Mouse (Mus musculus) granulocyte monocyte progenitor cell, adult 5-6 weeks (primary cell): ENCODE results near the gene Socs3. TPM values are rescaled to one million over a fixed set of nuclear protein-coding genes. Genes with fewer than 3 reads are reported as not detected.

Experiments used
- ATAC-seq: replicated peaks from 2 replicates; pipeline ENCODE4 v1.8.0; 2016; ENCODE audit warnings: mild to moderate bottlenecking, moderate TSS enrichment, inconsistent platforms; ENCODE audit not compliant: poor library complexity, severe bottlenecking
- total RNA-seq, 2 experiments: library from RNA; stranded (forward) in 1 of 2; stranded (reverse) in 1 of 2; fragments of 200-712, 200-1000 nt in 1 of 2; fragments of >200 nt in 1 of 2; fragmentation: Nextera tagmentation in 1 of 2; gene quantifications; 2 replicates each; pipeline ENCODE4 v1.2.3; 2014 to 2017

Socs3 gene
- total RNA-seq, 2 experiments from 2014 or later: 2.2 TPM; not detected in 1

DNA sequence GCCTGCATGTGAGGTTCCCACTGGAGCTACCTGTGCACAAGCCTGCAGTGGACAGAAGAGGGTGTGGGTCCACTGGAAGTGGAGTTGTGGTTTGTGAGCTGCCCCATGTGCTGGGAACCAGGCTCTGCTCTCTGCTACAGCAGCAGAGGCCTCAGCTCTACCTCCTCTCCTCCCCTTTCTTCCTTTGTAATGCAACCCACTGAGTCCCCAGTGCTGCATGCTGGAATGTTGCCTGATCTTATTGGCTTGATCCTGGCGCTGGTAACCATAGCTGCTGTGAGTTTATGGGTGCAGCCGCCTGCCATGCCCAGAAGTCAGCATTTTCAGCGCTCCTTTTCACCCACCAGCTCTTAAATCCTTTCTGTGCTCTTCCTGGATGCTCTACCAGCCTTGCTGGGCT, 26.2 kb upstream of the Socs3 start:
- no peak for ATAC-seq

DNA sequence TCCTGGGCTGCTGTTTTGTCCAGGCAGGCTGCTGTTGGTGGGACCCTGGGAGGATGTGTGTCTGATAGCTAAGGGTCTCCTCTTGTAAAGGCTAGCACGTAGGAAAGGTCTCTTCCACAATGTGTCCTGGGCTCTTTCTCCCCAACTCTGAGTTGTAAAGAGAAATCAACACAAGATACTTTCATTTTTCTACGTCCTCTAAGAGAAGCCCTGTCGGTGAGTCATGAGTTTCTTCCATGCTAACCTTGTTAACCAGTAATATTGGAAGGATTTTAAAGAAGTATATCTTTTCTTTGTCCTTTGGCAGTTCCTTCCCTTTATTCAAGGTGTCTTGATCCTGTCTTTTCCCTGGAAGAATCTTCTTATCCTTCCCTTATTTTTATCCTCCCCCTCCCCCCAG, 25.8 kb upstream of the Socs3 start:
- no peak for ATAC-seq

DNA sequence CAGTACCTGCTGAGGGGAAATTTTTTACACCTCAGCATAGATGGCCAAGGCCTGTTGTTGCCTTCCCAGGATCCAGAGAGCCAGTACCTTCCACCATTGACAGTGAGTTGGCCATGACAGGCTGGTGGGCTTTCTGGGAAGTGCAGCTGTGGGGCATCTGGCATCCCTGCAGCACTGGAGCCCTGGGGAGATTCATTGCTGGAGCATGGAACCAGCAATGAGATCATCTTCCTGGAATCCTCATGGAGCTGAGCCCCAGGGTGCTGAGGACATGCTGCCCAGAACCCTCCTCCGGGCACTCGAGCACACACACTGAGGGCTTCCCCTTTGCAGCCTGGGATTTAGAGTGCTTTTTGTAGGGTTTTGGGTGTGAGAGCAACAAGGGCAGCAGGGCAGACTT, 25.4 kb upstream of the Socs3 start:
- no peak for ATAC-seq

DNA sequence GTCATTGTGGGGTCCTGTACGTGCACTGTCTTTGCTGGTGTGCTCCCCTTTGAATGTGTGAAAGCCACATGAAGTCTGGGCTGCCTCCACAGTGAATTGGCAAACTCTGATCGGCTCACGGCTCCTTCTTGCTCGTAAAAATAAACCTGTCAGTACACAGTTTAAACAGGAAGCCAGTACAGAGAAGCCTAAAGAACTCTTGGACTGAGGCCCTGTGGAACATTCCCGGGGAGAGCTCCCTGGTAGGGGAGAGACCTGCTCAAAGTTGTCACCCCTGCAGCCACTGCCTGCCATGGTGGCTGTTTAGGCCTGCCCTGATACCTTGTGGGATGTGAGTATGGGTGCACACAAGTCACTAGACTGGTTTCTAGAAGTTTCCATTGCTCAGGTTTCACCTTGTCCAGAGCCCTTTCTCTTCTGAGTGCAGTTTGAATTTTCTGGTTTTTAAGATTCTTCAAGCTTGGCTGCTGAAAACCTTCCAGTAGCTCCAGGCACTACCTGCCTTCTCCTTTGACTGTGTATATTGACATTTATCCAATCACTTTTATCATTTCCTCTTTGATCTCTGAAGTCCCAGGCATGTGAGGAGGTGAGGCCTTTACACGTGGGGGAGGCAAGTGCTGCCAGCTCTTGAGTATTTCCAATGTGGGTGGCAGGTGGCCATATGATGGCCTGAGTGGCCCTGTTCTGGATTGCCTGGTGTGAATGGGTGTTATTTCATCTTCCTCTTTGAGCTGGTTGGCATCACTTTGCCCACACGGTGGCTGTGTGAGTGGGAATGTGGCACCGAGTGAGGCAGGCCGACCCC, 24.6 kb upstream of the Socs3 start:
- no peak for ATAC-seq

DNA sequence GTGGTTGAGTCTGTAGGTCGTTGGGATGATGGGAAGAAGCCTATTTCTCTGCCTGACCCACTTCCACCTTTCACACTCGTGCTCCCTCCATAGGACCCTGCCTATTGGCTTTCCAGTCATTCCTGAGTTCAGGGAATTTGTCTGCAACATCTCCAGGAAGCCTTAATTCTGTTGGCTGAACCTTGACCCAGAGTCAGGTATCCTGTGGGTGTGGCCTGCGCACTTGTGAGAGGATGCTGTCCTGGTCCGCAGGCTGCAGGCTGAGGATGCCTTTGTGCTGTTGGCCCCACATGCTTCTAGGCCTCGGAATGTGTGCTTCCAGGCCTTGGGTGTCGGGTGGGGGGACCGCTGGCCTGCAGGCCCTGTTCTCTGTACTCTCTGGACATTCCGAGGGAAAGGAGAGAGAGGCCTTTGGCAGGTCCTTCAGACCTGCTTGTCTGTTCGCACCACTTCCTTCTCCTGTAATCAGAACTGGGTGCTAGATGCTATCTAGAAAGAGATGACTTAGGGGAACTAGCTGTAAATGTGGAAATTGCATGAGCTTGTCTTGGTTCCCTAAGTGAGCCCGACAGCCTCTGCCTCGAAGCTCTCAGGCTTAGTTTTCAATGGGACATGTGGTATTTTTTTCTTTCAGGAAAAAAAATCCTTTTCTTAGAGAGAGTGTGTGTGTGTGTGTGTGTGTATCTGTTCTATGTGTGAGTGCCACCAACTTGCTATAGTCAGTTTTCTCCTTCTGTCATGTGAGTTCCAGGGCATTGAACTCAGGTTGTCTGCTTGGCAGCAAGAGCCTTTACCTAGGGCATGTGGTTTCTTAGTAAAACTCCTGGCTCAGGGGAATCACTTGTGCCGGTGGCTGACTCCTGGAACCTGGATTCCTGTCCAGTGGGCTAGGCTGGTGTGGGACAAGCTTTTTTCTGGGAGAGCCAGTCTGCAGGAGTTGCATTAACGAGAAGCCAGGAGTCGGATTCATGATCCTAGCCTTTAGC, 23.6 kb upstream of the Socs3 start:
- ATAC-seq: peak; percentile 27

DNA sequence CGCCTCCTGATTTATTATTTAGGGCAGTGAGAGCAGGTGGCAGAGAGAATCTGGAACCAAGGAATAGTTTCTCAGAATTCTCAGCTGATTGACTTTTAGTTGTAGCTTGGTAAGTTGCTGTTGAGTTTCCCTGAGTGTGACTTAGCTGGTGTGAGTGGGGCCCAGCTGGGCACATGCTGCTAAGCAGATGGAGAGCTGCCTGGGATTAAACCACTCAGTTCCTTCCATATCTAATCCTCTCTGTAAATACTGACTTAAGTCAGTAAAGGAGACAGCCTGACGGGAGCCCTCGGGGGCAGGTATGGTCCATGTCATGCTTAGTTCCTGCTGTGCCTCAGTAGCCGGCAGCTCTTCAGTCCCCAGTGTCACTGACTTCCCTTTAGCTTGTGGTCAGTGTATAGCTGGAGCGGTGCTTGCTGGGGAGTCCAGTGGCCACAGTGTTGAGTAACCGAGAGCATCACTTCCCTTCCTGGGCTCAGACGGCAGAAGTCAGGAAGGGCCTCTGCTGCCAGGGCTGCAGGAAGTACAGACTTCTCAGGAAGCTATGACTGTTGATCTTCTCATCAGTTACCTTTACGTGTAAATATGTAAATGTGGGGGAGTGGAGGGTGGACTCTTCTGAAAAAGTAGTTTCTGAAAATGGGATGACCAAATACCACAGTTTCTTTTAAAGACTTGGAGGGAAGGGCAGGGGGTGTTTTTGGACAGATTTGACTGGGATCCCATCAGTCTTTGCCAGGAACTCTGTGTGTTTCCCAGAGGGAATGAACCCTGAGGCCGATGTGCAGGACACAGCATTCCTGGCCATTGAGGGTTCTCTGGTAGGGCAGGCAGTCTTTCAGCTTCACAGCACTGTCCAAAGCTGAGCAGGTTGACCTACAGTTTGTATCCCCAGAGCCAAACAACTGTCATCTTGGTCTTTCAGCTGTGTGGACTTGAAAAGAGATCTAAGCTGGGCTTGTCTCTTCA, 21.9 kb upstream of the Socs3 start:
- peak; percentile 74 for ATAC-seq

DNA sequence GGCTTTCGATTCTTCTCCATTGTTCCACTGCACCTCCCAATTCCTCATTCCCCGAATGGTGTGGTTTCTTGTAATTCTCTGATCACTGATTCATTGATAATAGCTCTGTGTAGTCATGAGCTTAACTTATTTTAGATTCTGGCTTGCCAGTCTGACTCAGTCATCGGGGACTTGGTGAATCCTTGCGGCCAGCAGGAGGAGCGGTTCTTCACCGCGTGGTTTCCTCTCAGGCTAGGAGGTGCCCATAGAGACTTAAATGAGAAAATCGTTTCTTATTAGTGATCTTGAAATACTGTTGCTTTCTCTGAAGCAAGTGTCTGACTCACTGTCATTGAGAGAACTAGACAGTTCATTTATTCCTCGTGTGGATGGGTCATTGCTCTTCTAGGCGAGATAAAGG, 20.1 kb upstream of the Socs3 start:
- peak; percentile 10 for ATAC-seq

DNA sequence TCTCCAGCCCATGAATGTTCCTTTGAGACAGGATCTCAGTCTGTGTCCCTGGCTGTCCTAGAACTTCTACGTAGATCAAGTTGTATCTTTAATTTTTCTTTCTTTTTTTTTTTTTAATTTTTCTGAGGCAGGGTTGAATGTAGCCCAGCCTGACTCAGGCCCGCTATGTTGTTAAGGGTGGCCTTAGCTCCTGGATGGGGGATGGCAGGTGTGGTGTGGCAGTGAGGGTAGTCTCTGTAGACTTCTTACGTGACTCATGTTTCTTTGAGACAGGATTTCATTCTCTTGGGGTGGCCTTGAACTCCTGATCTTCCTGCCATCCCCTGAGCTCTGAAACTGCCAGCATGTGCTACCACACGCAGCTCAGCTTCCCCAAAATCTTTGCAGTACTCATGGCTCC, 19.4 kb upstream of the Socs3 start:
- no peak for ATAC-seq

DNA sequence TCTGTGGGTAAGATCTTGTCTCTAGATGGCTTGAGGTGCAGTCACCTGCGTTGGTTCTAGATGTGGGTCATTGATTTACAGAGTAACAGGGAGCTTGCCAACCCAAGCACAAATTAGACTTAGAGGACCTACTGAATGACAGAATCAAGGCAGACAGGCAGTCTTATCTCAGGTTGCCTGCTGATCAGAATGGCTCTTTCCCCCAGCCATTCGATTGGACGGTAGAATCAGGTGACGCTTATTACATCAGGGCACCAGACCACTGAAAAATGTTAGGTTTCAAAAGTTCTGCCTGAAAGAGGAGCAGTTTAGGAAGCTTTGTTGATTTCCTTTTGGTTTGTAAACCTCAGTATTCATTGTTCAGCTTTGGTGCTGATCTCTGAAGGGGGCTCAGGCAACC, 18.1 kb upstream of the Socs3 start:
- peak; percentile 14; the same call in 1 of the 2 replicates for ATAC-seq

DNA sequence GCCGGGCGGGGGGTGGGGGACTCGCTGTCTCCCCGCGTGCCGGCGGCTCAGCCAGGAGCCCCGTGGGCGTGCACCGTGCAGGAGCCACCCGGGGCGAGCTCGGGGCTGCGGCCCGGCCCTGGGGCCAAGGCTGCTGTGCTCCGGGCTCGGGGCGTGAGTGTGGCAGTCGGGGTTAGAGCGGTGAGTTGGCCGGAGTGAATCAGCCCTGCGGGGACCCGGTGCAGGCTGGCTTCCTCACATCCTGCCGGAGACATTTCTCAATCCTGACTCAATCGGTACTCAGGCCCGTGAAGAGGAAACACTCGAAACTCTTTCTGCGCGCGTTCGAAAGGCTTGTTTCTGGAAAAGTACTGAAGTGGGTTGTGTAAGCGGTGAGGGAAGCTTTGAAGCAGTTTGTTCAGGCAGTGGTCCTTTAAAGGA, 17.2 kb upstream of the Socs3 start:
- peak; percentile 56 for ATAC-seq

DNA sequence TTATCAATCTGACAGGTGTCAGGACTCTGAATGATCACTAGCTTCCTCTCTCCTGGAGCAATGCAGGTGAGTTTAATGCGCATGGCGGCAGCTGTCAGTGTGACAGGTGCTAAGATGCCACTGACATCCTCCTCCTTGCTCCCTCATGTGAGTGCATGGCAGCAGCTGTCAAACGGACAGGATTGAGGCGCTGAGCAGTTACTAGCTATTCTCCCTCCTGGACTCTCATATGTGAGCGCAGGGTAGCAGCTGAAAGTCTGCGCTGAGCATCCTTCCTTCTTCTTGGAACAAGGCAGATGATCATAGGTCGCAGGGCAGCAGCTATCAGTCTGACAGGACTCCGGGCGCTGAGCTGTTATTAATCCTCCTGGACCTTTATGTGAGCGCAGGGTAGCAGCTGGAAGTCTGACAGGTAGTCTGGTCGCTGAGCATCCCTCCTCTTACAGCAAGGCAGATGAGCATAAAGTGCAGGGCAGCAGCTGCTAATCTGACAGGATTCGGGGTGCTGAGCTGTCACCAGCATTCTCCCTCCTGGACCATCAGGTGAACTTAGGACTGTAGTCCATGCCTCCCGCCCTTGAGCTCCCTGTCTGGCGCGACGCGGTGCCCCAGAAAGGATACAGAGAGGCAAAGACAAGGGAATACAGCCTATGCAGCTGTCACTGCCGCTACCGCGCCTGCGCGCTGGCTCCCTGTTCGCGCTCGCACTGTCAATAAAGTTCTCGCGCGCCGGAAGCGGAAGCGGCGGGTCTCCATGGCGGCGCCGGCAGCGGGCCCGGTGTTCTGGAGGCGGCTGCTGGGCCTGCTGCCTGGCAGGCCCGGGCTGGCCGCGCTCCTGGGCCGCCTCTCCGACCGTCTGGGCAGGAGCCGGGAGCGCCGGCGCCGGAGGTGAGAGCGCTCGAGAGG, 16.5 kb upstream of the Socs3 start, which contains the start of gene Pgs1:
Gene Pgs1 (plus strand): TSS at position 167 of the 906 bp plus-strand sequence.
- peak; percentile 37 for ATAC-seq

DNA sequence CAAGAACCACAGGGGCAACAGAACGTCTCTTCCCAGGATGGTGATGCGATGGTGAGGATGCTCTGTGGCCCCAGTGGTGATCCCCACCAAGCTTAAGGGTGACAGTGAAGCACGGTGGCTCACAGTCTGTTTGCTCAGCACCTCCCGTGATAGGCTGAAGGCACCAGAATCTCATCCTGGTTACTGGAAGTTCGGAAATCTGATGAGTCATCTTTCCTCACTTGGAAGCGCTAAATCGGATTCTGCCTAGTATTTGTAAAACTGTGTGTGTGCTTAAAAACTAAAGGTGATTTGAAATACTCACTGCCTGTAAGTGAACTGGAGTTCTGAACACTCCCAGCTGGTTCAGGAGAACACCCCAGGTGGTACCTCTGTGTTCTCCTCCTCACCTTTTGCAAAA, 13.9 kb upstream of the Socs3 start:
- no peak for ATAC-seq

DNA sequence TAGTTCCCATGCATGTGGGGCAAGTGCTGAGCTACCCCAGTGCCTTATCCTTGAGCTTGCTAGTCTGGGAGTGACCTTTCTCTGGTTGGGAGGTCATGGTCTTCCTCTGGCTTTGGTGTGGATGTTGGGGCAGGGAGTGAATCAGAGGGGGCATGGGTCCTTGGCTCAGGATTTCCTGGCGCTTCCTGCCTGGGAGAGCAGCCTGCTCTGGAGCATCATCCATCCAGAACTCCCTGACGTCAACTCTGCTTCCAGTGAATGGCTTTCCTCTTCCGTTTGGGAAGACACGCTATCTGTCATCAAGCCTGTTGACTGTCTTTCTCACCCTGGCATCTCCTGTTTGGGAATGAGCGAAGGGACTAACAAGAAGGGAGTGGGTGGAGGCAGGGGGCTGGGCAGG, 12.6 kb upstream of the Socs3 start:
- no peak for ATAC-seq

DNA sequence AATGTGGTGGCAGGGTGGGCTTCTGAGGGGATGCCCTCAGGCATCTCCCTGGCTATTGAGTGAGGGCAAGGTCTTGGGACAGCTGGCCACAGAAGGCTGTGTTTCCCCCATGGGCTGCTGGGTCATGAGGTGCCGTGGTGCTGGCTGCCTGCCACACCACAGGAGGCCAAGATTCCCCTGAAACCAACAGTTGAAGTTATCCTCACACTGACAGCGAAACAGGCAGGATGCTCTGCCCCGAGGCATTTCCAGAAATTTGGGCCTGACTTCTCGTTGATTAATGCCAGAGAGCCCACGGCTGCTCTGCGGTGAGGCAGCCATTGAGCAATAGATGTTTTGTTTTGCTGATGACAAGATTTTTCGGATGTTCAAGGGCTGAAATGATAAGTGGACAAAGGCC, 9.5 kb upstream of the Socs3 start:
- ATAC-seq: peak; percentile 66

DNA sequence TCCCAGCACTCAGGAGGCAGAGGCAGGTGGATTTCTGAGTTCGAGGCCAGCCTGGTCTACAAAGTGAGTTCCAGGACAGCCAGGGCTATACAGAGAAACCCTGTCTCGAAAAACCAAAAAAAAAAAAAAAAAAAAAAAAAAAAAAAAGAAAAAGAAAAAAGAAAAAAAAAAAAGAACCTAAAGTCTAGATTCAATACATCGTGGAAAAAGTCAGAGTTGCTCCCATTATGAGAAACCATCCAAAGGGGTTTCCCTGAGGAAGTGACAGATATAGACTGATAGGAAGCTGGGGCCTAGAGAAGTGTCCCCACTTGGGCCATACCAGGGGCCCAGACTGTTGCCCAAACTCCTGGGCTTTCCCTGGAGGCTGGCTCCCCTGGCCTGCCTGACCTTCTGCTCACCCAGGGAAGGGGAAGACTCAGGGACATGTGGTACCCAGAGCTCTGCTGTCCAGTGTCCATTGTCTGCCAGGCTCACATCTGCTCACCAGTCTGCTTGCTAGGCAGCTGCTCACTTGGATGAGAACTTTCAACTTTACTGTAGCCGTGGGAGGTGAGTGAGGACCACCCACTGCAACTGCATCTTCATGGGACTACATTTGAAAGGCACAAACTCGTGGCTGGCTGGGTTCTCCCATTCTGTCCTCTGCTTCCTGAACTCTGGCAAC, 8.0 kb upstream of the Socs3 start:
- no peak for ATAC-seq

DNA sequence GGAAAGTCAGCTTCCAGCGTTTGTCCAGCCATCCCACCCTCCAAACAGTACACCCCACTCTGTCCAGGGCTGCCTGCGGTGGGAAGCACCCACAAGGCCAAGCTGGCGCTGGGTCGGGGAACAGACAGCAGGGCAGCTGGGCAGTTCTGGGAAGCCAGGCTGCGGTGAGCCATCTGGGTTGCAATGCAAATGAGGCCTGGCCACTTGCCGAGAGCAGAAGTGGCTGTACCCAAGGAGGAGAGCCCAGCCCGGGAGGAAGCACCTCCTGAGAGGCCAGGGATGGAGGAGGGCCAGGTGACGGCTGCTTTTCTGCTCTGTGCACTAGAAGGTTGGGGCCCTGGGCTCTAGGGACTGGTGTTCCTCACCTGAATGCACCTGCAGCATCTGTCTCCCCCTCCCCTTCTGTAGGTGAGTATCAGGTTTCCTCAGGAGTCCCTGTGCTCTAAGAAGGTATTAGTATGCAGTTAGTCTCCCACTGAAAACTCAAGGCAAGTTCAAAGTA, 6.3 kb upstream of the Socs3 start:
- ATAC-seq: peak; percentile 70

DNA sequence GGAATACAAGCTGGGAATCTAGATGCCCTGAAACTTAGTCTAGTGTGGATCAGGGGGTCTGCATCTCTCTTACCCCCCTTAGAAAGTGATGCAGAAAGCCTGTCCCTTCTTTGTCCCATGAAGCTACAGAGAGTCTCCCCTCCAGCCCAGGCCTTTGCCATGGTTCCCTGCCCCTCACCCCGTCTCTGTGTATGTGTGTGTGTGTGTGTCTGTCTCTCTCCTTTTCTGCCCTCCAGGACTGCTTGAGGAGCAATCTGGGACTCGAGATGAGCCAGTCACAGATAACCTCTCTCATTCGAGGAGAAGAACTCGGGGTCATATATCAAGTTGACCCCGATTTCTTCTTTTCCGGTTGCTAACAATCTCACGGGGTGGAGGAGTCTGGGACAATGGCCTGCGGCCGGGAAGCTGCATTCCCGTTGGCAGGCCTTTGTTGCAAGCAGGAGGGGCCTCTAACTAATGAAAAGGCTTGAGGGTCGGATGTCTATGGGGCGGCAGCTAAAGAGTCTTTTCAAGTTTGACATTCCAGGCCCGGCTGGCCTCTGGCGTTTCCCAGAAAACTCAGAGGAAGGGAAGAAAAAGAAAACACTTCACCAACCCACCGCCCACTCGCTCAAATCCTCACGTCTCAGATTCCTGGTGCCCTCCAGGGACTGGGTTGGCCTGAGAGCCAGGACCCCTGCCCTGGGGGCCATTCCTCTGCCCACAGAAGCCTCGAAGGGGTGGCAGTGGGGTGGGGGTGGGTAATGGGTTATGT, 5.5 kb upstream of the Socs3 start:
- ATAC-seq: no peak
